Mouse (Mus musculus): ENCODE data around the gene Chml. TPM values are rescaled to one million over a fixed set of nuclear protein-coding genes. Genes with fewer than 3 reads are reported as not detected.

The Chml gene
- 1.1 and 1.9 TPM in 2 replicates for polyA plus RNA-seq (2015; fragmentation: Nextera tagmentation; extraction: Ambion mirVana)

DNA sequence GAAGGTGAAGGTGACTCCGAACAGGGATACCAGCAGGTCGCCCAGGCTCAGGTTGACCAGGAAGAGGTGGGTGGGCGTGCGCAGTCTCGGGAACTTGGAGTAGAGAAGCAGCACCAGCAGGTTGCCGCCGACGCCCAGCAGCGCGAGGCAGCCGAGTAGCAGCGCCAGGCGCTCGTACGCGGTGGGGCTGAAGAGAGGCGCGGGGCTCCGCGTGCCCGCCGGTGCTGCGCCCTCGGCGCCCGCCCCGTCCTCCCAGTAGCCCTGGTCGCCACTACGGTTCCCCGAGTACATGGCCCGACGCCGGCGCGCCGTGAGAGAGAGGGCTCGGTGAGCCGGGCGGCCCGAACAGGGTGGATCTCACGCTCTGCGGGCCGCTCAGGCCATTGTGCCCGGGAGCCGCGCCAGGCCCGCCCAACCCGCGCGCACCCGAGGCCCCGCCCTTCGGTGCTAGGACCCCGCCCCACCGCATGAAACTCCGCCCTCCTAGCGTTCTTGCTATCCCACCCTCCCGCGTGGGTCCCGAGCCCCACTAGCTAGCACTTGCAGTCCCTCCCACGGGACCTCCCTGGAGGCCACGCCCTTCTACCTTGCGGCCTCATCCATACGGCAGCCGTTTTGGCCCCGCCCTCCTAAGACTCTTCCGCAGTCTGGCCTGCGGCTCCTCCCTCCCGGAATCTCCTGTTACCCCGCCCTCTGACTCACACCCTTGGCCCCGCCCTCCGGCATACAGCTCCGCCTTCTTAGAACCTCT is at the start of gene Chml, which contains the start of gene Opn3:
TSS of gene Chml (minus strand) at position 656 of the 751 bp plus-strand sequence.
TSS of gene Opn3 (minus strand) at position 531 of the 751 bp plus-strand sequence.

DNA sequence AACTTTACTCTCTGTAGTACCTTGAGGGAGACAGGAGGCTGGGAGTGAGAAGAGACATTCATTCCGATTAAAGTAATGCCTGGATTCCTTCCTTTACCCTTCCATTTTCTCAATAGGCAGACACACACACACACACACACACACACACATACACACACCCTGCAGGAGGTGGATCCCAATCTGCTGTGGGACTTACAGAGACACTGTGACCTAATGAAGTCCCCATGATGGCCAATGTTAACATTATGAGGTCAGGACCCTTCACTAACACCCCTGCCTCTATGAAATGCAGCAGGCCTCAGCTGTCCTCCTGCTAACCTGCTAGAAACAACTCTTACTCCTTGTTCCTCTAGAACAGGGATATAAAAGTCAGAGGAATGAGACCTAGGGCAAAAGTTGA is 5.6 kb upstream of the Chml start, which contains the start of gene Wdr64:
TSS of gene Wdr64 (plus strand) at position 301 of the 400 bp plus-strand sequence.

Other genes starting within 250 kb of the Chml start
- gene Rgs7, start 200.4 kb downstream of the Chml start, polyA plus RNA-seq (2015; fragmentation: Nextera tagmentation; extraction: Ambion mirVana), result 0.58 and 0.72 TPM in 2 replicates
- 0.06 and 0.18 TPM in 2 replicates for gene Kmo, start 72.5 kb downstream of the Chml start, polyA plus RNA-seq (2015; fragmentation: Nextera tagmentation; extraction: Ambion mirVana)
- 86.1 and 92.2 TPM in 2 replicates for gene Fh1, start 67.3 kb downstream of the Chml start, polyA plus RNA-seq (2015; fragmentation: Nextera tagmentation; extraction: Ambion mirVana)
- gene Opn3, start 125 bp downstream of the Chml start, polyA plus RNA-seq (2015; fragmentation: Nextera tagmentation; extraction: Ambion mirVana), result 2.8 and 2.9 TPM in 2 replicates
- gene Wdr64, start 5.7 kb upstream of the Chml start, polyA plus RNA-seq (2015; fragmentation: Nextera tagmentation; extraction: Ambion mirVana), result not detected in 2 replicates
- 7.8 and 13.6 TPM in 2 replicates for gene Exo1, start 187.7 kb upstream of the Chml start, polyA plus RNA-seq (2015; fragmentation: Nextera tagmentation; extraction: Ambion mirVana)
- gene Gm38100, start 227.4 kb upstream of the Chml start, polyA plus RNA-seq (2015; fragmentation: Nextera tagmentation; extraction: Ambion mirVana), result not detected in 2 replicates